Mouse (Mus musculus): Measurements from ENCODE around the gene Tspo2. TPM values are rescaled to one million over a fixed set of nuclear protein-coding genes. Genes with fewer than 3 reads are reported as not detected.

The Tspo2 gene
- total RNA-seq (2022), result not detected

GRCm38 (mm10) chr17:48451353-48451675 lies at the start of gene Tspo2:
Gene Tspo2, minus strand, starts transcription at chr17:48451522.
- DNase-seq (ENCODE audit: low spot score), result no peak

DNA sequence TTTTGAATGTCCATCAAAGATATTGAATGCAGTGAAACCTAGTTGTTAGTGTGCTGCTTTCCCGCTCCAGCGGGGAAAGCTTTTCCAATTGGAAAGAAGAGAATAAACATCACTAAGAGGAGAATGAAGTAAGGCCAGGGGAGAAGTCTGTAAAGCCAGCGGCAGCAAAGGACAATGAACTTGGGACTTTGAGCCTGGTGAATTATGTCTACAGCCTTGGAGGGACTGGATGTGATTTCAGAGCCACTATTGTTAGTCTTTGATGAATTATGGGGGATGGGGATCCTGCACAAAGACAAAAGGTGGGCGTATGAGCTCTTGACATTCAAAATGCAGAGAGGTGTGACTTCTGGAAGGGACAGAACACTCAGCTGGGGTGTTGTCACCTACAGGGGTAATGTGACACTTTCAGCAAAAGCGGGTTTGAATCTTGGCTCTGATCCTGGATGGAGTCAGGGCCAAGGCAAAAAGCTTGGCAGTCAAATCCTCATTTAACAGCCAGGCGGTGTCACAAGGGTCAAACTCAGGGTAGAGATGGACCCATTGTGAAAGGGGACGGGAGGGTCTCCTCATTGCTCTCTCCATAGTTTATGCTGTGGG lies 49.6 kb upstream of the Tspo2 start:
- DNase-seq (ENCODE audit: low spot score), result peak; percentile 48

DNA sequence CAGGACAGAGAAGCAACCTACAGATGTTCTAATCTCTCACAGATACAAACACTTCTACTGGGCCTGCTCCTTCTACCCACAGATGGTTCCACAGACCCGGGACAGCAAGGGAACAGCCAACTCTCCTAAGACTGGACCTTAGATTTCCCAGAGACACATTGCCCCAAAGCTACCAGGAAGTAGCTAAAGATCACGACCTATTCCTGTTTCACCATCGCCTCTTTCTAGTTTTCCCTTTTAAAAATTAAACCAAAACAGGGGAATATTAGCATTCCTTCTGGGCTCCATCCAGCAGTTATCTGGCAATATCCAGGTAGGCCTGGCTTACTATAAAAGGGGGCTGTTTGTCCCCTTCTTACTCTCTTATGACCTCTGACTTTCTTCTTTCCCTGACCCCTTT lies 46.7 kb upstream of the Tspo2 start:
- no peak for DNase-seq (ENCODE audit: low spot score)

DNA sequence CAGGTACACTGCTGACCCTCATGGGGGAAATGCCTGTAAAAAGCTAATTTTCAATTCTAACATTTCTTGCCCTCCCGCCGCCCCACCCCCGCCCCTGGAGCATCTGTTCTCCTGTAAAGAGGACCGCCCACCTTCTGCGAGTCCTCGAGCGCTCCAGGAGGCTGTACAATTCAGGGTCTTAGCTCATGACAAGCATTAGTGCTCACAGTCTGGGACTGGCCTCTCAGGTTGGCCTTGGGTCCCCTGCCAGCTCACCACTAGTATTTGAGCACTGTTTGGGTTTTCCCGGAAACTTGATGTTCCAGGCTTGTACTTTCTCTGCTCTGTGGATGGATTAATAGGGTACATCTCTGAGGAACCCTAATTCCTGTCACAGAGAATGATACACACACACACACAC lies 42.7 kb upstream of the Tspo2 start:
- no peak for DNase-seq (ENCODE audit: low spot score)

GRCm38 (mm10) chr17:48493582-48493981 lies 42.3 kb upstream of the Tspo2 start:
- no peak for DNase-seq (ENCODE audit: low spot score)

DNA sequence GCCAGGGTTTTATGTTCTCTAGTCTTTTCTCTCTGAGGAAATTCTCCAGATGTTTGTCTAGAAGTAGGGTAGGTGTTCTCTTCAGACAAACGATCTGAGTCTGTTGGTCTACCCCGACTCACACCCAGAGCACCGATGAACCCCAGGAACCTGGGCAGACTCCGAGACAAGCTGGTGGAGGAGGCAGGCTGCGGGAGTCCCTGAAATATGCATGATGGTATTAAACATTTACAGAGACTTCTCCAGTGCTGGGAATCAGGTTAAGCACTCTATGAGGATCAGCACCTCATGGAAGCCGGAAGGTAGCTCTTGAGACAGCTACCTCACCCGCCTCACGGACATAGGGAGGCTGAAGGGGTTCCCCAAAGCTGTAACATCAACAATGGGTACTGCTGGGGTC lies 41.3 kb upstream of the Tspo2 start:
- no peak for DNase-seq (ENCODE audit: low spot score)

DNA sequence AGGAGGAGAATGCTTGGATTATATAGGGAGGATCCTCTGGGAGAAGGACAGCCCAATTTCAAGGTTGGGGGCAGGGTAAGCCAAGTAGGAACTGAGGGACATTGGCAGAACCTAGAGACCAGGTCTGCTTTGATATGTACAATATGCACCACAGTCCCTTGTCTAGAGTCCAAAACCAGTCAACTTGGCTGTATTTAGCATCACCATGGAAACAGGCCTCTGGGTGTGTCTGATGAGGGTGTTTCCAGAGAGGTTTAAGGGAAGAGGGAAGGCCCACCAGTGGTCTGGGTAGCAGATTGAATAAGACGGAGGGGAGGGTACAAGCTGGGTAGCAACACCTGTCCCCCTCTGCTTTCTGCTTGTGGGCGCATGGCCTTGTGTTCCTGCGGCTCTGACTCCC lies 38.1 kb upstream of the Tspo2 start:
- no peak for DNase-seq (ENCODE audit: low spot score)

GRCm38 (mm10) chr17:48484191-48484590 lies 32.9 kb upstream of the Tspo2 start:
- DNase-seq (ENCODE audit: low spot score), result no peak

DNA sequence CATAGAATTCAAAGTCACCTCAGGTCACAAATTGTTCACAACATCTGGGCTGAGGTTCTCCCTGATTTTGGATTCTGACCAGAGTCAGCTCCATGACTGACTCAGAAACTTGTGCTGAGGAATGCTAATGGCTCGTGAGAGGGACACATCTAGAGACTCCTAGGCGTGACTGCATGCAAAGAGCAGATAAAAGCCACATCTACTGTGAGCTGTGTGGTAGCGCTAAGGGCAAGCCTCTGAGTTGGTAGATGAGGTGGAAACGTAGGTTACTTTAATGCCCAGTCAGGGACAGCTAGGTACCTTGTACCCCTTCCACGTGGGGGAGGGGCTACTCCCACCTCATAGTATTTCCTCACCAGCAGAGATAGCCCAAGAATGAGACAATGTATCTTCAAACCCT lies 32.4 kb upstream of the Tspo2 start:
- DNase-seq (ENCODE audit: low spot score), result no peak

- DNase-seq (ENCODE audit: low spot score), result no peak
These were observed 28.6 kb upstream of the Tspo2 start for GRCm38 (mm10) chr17:48479952-48480351.

DNA sequence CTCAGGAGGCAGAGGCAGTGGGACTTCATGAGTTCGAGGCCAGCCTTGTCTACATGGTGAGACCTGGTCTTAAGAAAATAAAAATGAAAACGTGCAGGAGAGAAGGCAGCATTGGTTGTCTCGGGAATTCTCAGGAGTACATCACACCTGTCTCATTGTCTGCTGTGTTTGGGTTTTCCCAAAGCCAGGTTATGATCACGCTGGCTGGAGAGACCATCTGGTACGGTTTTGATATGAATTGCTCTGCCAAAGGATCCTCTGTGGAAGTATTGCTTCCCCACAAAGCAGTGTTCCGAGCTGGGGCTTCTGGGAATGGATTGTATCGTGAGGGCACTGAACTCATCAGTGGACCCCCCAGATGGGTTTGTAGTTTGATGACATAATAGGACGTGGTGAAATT lies 24.1 kb upstream of the Tspo2 start:
- DNase-seq (ENCODE audit: low spot score), result no peak

DNA sequence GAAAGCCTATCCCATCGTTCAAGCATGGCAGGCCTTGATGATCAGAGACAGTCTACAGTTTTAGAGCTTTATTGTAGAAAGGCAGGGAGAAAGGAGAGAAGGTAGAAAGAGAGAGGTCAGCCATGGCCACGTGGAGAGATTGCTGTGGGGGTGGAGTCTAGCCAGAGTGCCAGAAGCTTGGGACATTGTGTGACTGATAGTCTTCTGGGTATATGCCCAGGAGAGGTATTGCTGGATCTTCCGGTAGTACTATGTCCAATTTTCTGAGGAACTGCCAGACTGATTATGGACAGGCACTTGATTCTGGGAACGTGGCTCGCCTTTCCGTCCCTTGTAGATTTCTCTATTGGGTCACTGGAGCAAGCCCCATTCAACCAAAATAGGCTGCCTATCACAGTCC lies 23.0 kb upstream of the Tspo2 start:
- DNase-seq (ENCODE audit: low spot score), result peak; percentile 33

DNA sequence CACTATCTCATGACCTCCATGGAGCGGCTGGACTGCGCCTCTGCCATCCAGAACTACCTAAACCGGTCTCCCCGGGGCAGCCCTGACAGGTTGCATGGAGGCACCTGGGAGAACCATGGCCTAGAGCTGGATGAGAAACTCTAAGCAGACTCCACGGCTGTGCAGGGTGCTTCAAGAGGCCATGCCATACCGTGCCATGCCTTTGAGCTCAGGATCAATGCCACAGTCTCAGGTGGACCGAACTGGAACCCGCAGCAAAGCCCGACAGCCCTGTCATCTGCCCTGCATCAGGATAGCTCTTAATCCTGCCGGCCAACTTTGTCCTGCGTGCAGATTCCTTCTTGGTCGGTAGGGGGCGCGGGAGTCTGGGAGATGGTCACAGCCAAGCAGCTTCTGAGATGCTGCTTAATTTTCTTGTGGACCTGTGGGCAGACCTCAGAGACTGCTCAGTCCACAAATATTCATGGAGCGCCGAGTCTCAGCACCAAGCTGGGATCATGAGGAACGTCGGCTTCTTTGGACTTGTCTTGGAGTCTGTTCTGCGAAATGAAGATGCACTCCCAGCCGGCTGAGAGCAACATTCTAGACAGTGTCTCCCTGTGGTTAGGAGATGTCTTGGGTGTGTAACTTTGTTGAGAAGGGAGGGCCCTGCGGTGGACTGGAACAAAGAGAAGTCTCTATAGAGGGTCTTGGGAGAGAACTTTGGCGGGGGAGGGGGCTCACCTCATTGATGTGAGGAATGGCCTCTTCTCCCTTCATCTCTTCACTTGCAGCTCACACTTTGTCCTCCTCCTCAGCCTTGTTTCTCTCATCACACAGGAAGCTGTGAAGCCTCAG lies 16.3 kb upstream of the Tspo2 start:
- DNase-seq (ENCODE audit: low spot score), result peak; percentile 78

DNA sequence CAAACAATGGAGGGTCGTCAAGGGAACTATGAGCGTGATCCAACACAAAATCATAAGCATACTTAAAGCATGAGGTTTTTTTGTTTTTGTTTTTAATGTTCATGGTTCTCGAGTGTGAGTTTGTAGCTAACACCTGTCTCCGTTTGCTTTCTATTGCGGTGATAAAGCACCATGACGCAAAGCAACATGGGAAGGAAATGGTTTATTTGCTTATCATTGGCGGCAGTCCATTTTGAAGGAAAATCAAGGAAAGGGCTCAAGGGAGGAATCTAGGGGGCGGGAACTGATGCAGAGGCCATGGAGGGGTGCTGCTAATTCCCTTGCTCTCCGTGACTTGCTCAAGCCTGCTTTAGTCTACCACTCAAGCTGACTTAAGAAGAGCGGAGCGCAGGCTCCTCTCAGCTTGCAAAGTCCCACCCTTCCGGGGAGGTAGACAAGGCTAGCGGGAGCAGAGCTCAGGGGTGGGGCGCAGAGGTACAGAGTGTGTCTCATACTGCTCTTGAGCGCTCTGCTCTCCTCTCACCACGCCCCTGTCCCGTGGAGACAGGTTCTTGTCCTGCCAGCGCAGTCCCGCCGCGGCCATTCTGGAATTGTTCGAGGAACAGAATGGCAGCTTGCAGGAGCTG lies 15.6 kb upstream of the Tspo2 start:
- no peak for DNase-seq (ENCODE audit: low spot score)

- DNase-seq (ENCODE audit: low spot score), result no peak
These were observed 12.1 kb upstream of the Tspo2 start for GRCm38 (mm10) chr17:48463391-48463790.

GRCm38 (mm10) chr17:48462096-48462495 lies 10.8 kb upstream of the Tspo2 start:
- no peak for DNase-seq (ENCODE audit: low spot score)

GRCm38 (mm10) chr17:48457971-48458653 lies 6.8 kb upstream of the Tspo2 start:
- no peak for DNase-seq (ENCODE audit: low spot score)

DNA sequence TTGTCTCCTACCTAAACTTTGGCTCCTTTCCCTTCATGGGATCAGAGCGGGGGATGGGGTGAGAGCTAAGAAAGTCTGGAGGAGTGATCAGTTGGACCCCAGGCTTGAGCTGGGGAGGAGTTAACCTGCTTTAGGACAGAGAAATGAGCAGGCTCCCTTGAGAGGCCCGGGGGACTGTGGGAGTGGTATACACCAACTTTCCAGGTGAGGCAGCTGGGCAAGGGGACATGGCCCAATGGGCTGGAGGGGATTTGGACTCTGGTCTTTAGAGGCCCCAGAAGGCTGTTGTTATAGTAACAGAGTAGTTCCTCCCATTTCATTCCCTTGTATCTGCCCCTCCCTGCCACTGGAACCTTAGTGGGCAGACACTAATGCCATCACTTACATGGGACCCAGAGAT lies 4.6 kb upstream of the Tspo2 start:
- DNase-seq (ENCODE audit: low spot score), result no peak

- no peak for DNase-seq (ENCODE audit: low spot score)
These were observed 3.4 kb upstream of the Tspo2 start, which contains the start of gene Unc5cl for GRCm38 (mm10) chr17:48454688-48455087. Gene Unc5cl, plus strand, starts transcription at chr17:48454901.

GRCm38 (mm10) chr17:48454190-48454589 lies 2.9 kb upstream of the Tspo2 start:
- DNase-seq (ENCODE audit: low spot score), result no peak

DNA sequence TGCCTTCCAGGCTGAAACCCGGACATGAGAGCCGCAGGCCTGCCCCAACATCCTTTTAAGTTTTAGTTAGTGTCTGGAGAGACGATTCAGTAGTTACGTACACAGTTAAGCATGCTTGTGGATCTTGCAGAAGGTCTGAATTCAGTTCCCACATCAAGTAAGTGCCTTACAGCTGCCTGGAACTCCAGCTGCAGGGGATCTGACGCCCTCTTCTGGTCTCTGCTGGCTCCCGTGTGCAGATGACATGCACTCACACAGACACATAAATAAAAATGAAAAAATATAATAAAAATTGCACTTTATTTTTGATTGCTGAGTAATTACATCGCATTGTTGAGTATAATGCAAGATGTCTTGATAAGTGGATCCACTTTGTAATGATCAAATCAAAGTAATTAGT lies 2.2 kb upstream of the Tspo2 start:
- no peak for DNase-seq (ENCODE audit: low spot score)

- no peak for DNase-seq (ENCODE audit: low spot score)
These were observed 577 bp upstream of the Tspo2 start for GRCm38 (mm10) chr17:48451753-48452444.

All from heart, adult 8-10 months (tissue).